Mouse (Mus musculus) heart, postnatal 14 days (tissue): ENCODE results near the gene Olfr774. TPM values are rescaled to one million over a fixed set of nuclear protein-coding genes. Genes with fewer than 3 reads are reported as not detected.
"Not testable (repeated sequence)": the region's sequence is repeated elsewhere in the genome, so short reads cannot be mapped to it uniquely, and the experiment has no call there.

Experiments
- DNase-seq, 2 experiments: peaks; one replicate each; pipeline ENCODE4 v3.0.0; 2021 to 2022
- intact Hi-C: fragments of 180-260 bp; cut with DNase I; formaldehyde crosslinking; loops from one replicate; pipeline ENCODE4 v1.15.1; 2025
- long read RNA-seq, 2 experiments: library from polyadenylated mRNA; stranded (forward); transcript quantifications; one replicate each; pipeline ENCODE4 v2.0.0; 2021
- total RNA-seq, 2 experiments: library from RNA; stranded (reverse); gene quantifications; 2 replicates each; pipeline ENCODE4 v1.2.3; 2021

Olfr774 gene
- not detected for total RNA-seq
- long read RNA-seq, experiment 1 = 0 reads
- long read RNA-seq, experiment 2 = 0 reads

DNA sequence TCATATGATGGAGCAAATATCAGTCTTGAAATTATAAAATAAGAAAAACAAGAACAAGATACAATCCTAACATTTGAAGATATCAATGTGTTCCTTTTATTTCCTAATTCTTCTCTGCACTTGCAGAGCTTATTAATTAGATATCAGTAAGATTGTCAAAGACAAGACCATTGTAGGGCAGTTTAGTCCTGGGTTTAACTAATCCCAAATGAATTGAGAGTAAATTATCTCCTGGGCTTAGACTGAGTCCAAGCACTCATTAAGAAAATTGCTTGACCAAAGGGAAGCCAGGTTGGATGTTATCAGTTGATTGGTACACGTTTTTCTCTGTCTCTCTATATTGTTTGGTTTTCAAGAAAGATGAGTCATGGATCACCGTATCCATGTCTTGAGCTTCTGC, at the start of gene Olfr774:
TSS of gene Olfr774 (plus strand) at position 301 of the 400 bp plus-strand sequence.
- DNase-seq = no peak
- intact Hi-C loops = no loop called here

DNA sequence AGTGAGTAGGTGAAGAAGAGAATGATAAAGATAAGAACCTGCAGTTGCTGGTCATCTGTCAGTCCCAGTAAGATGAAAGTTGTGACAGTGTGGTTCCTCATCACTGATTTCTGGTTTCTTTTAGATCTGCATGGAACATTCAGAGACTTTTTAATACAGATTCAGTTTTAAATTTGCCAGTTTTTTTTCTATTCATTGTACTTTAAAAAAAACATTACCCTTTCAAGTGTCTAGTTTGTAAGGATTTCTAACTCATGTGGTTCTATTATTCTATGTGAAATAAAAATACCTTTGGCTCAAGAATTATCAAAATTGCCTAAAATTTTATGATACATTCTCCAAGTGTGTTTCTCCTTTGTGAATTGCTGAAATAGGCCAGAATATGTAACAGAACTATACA, 48.7 kb upstream of the Olfr774 start, which contains the start of gene Olfr773:
TSS of gene Olfr773 (minus strand) at position 101 of the 400 bp plus-strand sequence.
- DNase-seq, intact Hi-C loops: not testable (repeated sequence)

DNA sequence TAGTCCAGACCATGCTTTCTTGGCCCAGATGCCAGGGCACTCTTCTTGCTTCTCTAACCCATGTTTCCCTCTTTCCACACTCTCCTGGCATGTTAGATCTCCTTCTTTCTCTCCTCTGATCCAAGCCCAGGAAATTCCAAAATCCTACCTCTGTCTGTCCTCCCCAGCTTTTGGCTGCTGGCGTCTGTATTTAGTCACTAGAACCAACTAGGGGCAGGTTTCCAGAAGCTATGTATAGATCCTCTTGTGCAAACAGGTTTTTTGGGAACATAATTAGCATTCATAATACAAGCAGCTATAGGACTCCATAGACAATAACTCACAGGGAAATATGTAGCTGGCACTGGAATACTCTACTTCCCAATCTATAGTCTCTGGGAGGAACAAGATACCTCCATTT, 5.3 kb upstream of the Olfr774 start:
- intact Hi-C loops = no loop called here
- DNase-seq = no peak

DNA sequence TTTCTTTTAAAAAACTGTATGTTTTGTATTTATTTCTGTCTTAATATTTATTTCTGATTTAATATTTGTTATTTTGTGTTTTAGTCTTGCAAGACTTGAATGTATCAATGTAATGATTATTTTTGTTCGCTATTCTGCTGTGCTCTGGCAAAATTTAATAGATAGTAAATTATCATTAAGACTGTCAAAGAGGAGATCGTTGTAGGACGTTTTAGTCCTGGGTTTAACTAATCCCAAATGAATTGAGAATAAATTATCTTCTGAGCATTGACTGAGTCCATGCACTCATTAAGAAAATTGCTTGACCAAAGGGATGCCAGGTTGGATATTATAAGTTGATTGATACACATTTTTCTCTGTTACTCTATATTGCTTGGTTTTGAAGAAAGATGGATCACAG, 12.1 kb downstream of the Olfr774 start, which contains the start of gene Olfr775:
TSS of gene Olfr775 (plus strand) at position 301 of the 400 bp plus-strand sequence.
- intact Hi-C loops = no loop called here
- no peak for DNase-seq

GRCm38 (mm10) chr10:129258827-129259226, 22.8 kb downstream of the Olfr774 start, which contains the start of gene Olfr776:
Gene Olfr776 (plus strand): TSS chr10:129259127.
- no peak for DNase-seq
- intact Hi-C loops = no loop called here

- intact Hi-C loops = no loop called here
- DNase-seq = no peak
Observed at GRCm38 (mm10) chr10:129271081-129271535, 35.1 kb downstream of the Olfr774 start, which contains the start of gene Olfr777. Gene Olfr777 (minus strand): TSS chr10:129271485.

Other genes starting within 250 kb of the Olfr774 start
- gene Olfr9, start 246.8 kb upstream of the Olfr774 start, total RNA-seq = not detected
- not detected for gene Olfr763, start 225.4 kb upstream of the Olfr774 start, total RNA-seq
- not detected for gene Olfr764-ps1, start 196.3 kb upstream of the Olfr774 start, total RNA-seq
- not detected for gene Olfr765, start 186.2 kb upstream of the Olfr774 start, total RNA-seq
- gene Olfr766-ps1, start 167.2 kb upstream of the Olfr774 start, total RNA-seq = not detected
- not detected for gene Olfr767, start 153.3 kb upstream of the Olfr774 start, total RNA-seq
- not detected for gene Olfr768, start 136.8 kb upstream of the Olfr774 start, total RNA-seq
- not detected for gene Olfr769, start 118.3 kb upstream of the Olfr774 start, total RNA-seq
- not detected for gene Olfr770, start 97.2 kb upstream of the Olfr774 start, total RNA-seq
- gene Olfr771, start 71.5 kb upstream of the Olfr774 start, total RNA-seq = not detected
- not detected for gene Olfr772, start 58.3 kb upstream of the Olfr774 start, total RNA-seq
- not detected for gene Olfr773, start 48.8 kb upstream of the Olfr774 start, total RNA-seq
- not detected for gene Olfr775, start 12.2 kb downstream of the Olfr774 start, total RNA-seq
- gene Olfr776, start 22.9 kb downstream of the Olfr774 start, total RNA-seq = not detected
- gene Olfr777, start 35.3 kb downstream of the Olfr774 start, total RNA-seq = not detected
- gene Olfr780, start 81.9 kb downstream of the Olfr774 start, total RNA-seq = not detected
- not detected for gene Olfr781, start 92.7 kb downstream of the Olfr774 start, total RNA-seq
- not detected for gene Olfr782, start 112.6 kb downstream of the Olfr774 start, total RNA-seq
- gene Olfr784, start 147.9 kb downstream of the Olfr774 start, total RNA-seq = not detected
- not detected for gene Olfr785, start 169.2 kb downstream of the Olfr774 start, total RNA-seq
- not detected for gene Olfr786, start 191.1 kb downstream of the Olfr774 start, total RNA-seq
- not detected for gene Olfr787, start 225.7 kb downstream of the Olfr774 start, total RNA-seq
- gene Olfr788, start 234.8 kb downstream of the Olfr774 start, total RNA-seq = not detected
- gene Olfr789, start 248.5 kb downstream of the Olfr774 start, total RNA-seq = not detected